Mouse (Mus musculus): Measurements from ENCODE around the gene Gpc3. TPM values are rescaled to one million over a fixed set of nuclear protein-coding genes. Genes with fewer than 3 reads are reported as not detected.

Gene Gpc3
- polyA plus RNA-seq, 1 experiment from 2014 or later = 538 TPM

DNA sequence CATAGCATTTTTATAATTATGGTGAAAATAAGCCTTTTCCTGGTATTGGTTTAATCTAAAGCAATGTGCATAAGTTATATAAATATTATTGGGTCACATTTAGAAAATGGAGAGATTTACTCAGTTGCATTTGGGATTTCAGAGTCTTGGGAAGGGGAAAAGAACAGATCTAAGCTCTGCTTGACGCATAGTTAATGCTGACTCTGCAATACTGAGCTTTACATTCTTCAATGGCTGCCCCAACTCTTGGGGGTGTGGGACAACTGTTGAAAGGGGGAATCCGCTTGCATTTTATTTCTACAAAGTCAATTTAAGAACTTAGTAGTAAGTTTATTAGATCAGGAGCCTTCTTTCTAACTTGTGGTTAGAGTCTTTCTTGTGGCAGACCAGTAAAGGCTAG is 28.4 kb upstream of the Gpc3 start:
- no peak for TF ChIP-seq CTCF (IDR thresholded peaks at IDR 0.05; ENCODE audit: low read depth)
- Histone ChIP-seq H3K27me3 (ENCODE audit: insufficient read depth, low read length) (no peaks in the 10 kb centered on the region), H3K36me3 (ENCODE audit: insufficient read depth) (no peaks in the 10 kb centered on the region), H3K4me1 (ENCODE audit: insufficient read depth) (no peaks in the 10 kb centered on the region), H3K27ac (ENCODE audit: low read depth) (no peak overlapping the region), H3K4me3 (ENCODE audit: low read depth, low read length) (no peak overlapping the region), H3K9me3 (ENCODE audit: low read depth, low read length) (no peaks in the 10 kb centered on the region), H3K4me2 (no peak overlapping the region), H3K9ac (no peak overlapping the region)
- 85% methylated on average over 2 of the region's 2 CpGs for WGBS
- ATAC-seq (ENCODE audit: insufficient read depth) (no peak), DNase-seq (no peak)

DNA sequence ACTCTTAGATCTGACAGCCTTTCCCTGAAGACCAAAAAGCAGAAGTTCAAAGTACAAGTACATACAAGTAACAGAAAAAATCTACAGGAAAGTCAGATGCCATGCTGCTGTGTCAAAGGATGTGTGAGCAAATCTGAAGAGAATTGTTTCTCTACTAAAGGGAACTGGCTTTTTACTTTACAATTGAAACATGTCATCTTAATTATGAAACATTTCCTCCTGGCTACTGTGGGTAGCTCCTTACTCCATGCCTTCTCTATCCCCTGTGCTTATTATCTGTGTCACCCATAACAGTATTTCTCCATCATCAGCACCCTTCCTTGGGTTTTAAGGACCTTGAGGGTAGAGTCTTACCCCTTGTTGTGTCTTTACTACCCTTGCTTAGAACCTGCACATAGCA is 23.7 kb upstream of the Gpc3 start:
- no peak for ATAC-seq (ENCODE audit: insufficient read depth)
- no peaks in the 10 kb centered on the region for H3K27me3 ChIP-seq (ENCODE audit: insufficient read depth, low read length)
- no peak for TF ChIP-seq CTCF (IDR thresholded peaks at IDR 0.05; ENCODE audit: low read depth)
- H3K27ac ChIP-seq (ENCODE audit: low read depth) = no peak overlapping the region
- H3K9ac ChIP-seq = no peak overlapping the region
- no peak for DNase-seq
- H3K4me2 ChIP-seq = no peak overlapping the region
- no peak overlapping the region for H3K4me3 ChIP-seq (ENCODE audit: low read depth, low read length)
- H3K4me1 ChIP-seq (ENCODE audit: insufficient read depth) = no peaks in the 10 kb centered on the region; the same call in 1 of the 2 replicates
- no peaks in the 10 kb centered on the region for H3K9me3 ChIP-seq (ENCODE audit: low read depth, low read length)
- H3K36me3 ChIP-seq (ENCODE audit: insufficient read depth) = no peaks in the 10 kb centered on the region

DNA sequence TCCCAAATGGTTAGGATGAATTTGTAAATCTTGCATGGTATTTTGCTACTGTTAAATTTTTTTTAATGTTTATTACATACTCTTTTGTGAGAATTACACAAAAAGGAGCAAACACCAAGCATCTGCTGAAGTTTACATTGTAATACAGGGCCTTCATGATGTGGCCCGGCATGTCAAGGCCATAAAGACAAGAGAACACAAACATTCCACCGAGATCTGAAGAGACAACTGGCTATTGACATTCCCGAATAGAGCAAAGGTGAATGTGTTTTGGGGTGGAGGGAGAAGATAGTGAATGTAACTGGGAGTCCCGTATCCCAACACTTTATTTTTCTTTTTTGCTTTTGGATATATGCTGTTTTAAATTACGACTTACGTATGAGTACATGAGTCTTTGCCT is 20.2 kb upstream of the Gpc3 start:
- H3K4me3 ChIP-seq (ENCODE audit: low read depth, low read length) = no peak overlapping the region
- TF ChIP-seq CTCF (IDR thresholded peaks at IDR 0.05; ENCODE audit: low read depth) = no peak
- no peaks in the 10 kb centered on the region for H3K27me3 ChIP-seq (ENCODE audit: insufficient read depth, low read length)
- ATAC-seq (ENCODE audit: insufficient read depth) (no peak), DNase-seq (no peak)
- no peak overlapping the region for H3K27ac ChIP-seq (ENCODE audit: low read depth)
- no peaks in the 10 kb centered on the region for H3K36me3 ChIP-seq (ENCODE audit: insufficient read depth)
- no peak overlapping the region for H3K4me2 ChIP-seq
- WGBS = 57% methylated on average over 6 of the region's 6 CpGs
- H3K4me1 ChIP-seq (ENCODE audit: insufficient read depth) = no peaks in the 10 kb centered on the region; the same call in 1 of the 2 replicates
- no peaks in the 10 kb centered on the region for H3K9me3 ChIP-seq (ENCODE audit: low read depth, low read length)
- H3K9ac ChIP-seq = no peak overlapping the region

GRCm38 (mm10) chrX:52632688-52633324 is 19.1 kb upstream of the Gpc3 start:
- DNase-seq (no peak), ATAC-seq (ENCODE audit: insufficient read depth) (no peak)
- H3K27ac ChIP-seq (ENCODE audit: low read depth) = no peak overlapping the region
- H3K36me3 ChIP-seq (ENCODE audit: insufficient read depth) = no peaks in the 10 kb centered on the region
- no peak overlapping the region for H3K9ac ChIP-seq
- H3K9me3 ChIP-seq (ENCODE audit: low read depth, low read length) = no peaks in the 10 kb centered on the region
- H3K4me1 ChIP-seq (ENCODE audit: insufficient read depth) = no peaks in the 10 kb centered on the region; the same call in 1 of the 2 replicates
- H3K4me3 ChIP-seq (ENCODE audit: low read depth, low read length) = no peak overlapping the region
- no peak overlapping the region for H3K4me2 ChIP-seq
- no peaks in the 10 kb centered on the region for H3K27me3 ChIP-seq (ENCODE audit: insufficient read depth, low read length)
- 23% methylated on average over 7 of the region's 7 CpGs for WGBS
- no peak for TF ChIP-seq CTCF (IDR thresholded peaks at IDR 0.05; ENCODE audit: low read depth)

- H3K4me2 ChIP-seq = no peak overlapping the region
- 44% methylated on average over 6 of the region's 6 CpGs for WGBS
- ATAC-seq (ENCODE audit: insufficient read depth) = peak; percentile 81
- no peak overlapping the region for H3K9ac ChIP-seq
- H3K27ac ChIP-seq (ENCODE audit: low read depth) = peak overlapping the region; percentile 64; the same call in 1 of the 2 replicates
- TF ChIP-seq CTCF (IDR thresholded peaks at IDR 0.05; ENCODE audit: low read depth) = no peak
- H3K9me3 ChIP-seq (ENCODE audit: low read depth, low read length) = no peaks in the 10 kb centered on the region
- no peaks in the 10 kb centered on the region for H3K36me3 ChIP-seq (ENCODE audit: insufficient read depth)
- peak; percentile 75 for DNase-seq
- H3K27me3 ChIP-seq (ENCODE audit: insufficient read depth, low read length) = no peaks in the 10 kb centered on the region
- H3K4me1 ChIP-seq (ENCODE audit: insufficient read depth) = no peaks in the 10 kb centered on the region
- no peak overlapping the region for H3K4me3 ChIP-seq (ENCODE audit: low read depth, low read length)
Measured at GRCm38 (mm10) chrX:52626963-52627716, 13.4 kb upstream of the Gpc3 start.

- Histone ChIP-seq H3K27me3 (ENCODE audit: insufficient read depth, low read length) (no peaks in the 10 kb centered on the region), H3K4me2 (no peak overlapping the region), H3K4me3 (ENCODE audit: low read depth, low read length) (no peak overlapping the region), H3K9me3 (ENCODE audit: low read depth, low read length) (no peaks in the 10 kb centered on the region), H3K36me3 (ENCODE audit: insufficient read depth) (no peaks in the 10 kb centered on the region), H3K4me1 (ENCODE audit: insufficient read depth) (0 out of 2 replicates have a peak, but pooled peaks cover 3% of the 10 kb centered on the region), H3K27ac (ENCODE audit: low read depth) (peak overlapping the region; percentile 50; the same call in 1 of the 2 replicates), H3K9ac (no peak overlapping the region)
- WGBS = 16% methylated on average over 3 of the region's 3 CpGs
- no peak for TF ChIP-seq CTCF (IDR thresholded peaks at IDR 0.05; ENCODE audit: low read depth)
- no peak for ATAC-seq (ENCODE audit: insufficient read depth)
- DNase-seq = no peak
Measured at GRCm38 (mm10) chrX:52617813-52618212, 4.1 kb upstream of the Gpc3 start.

- 48% methylated on average over 5 of the region's 5 CpGs for WGBS
- Histone ChIP-seq H3K9ac (no peak overlapping the region), H3K27ac (ENCODE audit: low read depth) (no peak overlapping the region), H3K9me3 (ENCODE audit: low read depth, low read length) (no peaks in the 10 kb centered on the region), H3K36me3 (ENCODE audit: insufficient read depth) (no peaks in the 10 kb centered on the region), H3K27me3 (ENCODE audit: insufficient read depth, low read length) (no peaks in the 10 kb centered on the region), H3K4me2 (no peak overlapping the region), H3K4me3 (ENCODE audit: low read depth, low read length) (no peak overlapping the region), H3K4me1 (ENCODE audit: insufficient read depth) (0 out of 2 replicates have a peak, but pooled peaks cover 3% of the 10 kb centered on the region)
- DNase-seq (no peak), ATAC-seq (ENCODE audit: insufficient read depth) (no peak)
- TF ChIP-seq CTCF (IDR thresholded peaks at IDR 0.05; ENCODE audit: low read depth) = no peak
Measured at GRCm38 (mm10) chrX:52616152-52616551, 2.4 kb upstream of the Gpc3 start.

Measured in lung, embryonic 14.5 days (tissue).